Mouse (Mus musculus) heart, embryonic 12.5 days (tissue): ENCODE measurements around the gene Taf3. TPM values are rescaled to one million over a fixed set of nuclear protein-coding genes. Genes with fewer than 3 reads are reported as not detected.

Experiments used
- ATAC-seq: fragments of 200-750 bp; cut with Nextera tagmentation; 2 replicates; pipeline ENCODE4 v1.8.0; 2017; ENCODE audit warnings: moderate TSS enrichment, moderate library complexity; ENCODE audit not compliant: insufficient number of reproducible peaks, low FRiP score
- H3K27ac ChIP-seq: fragments of 300-500 bp; sonication (generic); 2 replicates; pipeline ENCODE4 v1.5.1; 2016; ENCODE audit warnings: mild to moderate bottlenecking, moderate library complexity; ENCODE audit not compliant: poor library complexity, severe bottlenecking
- H3K27me3 ChIP-seq: fragments of 300-500 bp; sonication (generic); replicated peaks from 2 replicates; pipeline ENCODE4 v1.6.1; 2016; ENCODE audit warnings: mild to moderate bottlenecking, moderate library complexity
- H3K36me3 ChIP-seq: fragments of 300-500 bp; sonication (generic); 2 replicates; pipeline ENCODE4 v1.6.1; 2016; ENCODE audit warnings: mild to moderate bottlenecking, moderate library complexity
- H3K4me1 ChIP-seq: fragments of 300-500 bp; sonication (generic); replicated peaks from 2 replicates; pipeline ENCODE4 v1.6.1; 2016; ENCODE audit warnings: mild to moderate bottlenecking
- H3K4me2 ChIP-seq: fragments of 300-500 bp; sonication (generic); 2 replicates; pipeline ENCODE4 v1.6.1; 2016; ENCODE audit warnings: mild to moderate bottlenecking, moderate library complexity
- H3K4me3 ChIP-seq: fragments of 300-500 bp; sonication (generic); 2 replicates; pipeline ENCODE4 v1.5.1; 2016; ENCODE audit warnings: mild to moderate bottlenecking
- H3K9ac ChIP-seq: fragments of 300-500 bp; sonication (generic); 2 replicates; pipeline ENCODE4 v1.6.1; 2016; ENCODE audit warnings: mild to moderate bottlenecking, moderate library complexity
- H3K9me3 ChIP-seq: fragments of 300-500 bp; sonication (generic); replicated peaks from 2 replicates; pipeline ENCODE4 v1.6.1; 2016; ENCODE audit warnings: mild to moderate bottlenecking, moderate library complexity
- WGBS: fragments of 180-500 bp; shearing (Covaris S2); methylation state at CpG from one replicate; pipeline ENCODE4 v1.1.7; 2016; 5-methylcytosine and 5-hydroxymethylcytosine counted together
- polyA plus RNA-seq: library from polyadenylated mRNA; unstranded; fragments of >200 nt; fragmentation: Nextera tagmentation; extraction: Ambion mirVana; gene quantifications from 2 replicates; pipeline ENCODE4 v1.2.1, GENCODE M21; 2016

Taf3 gene
- polyA plus RNA-seq, 1 experiment from 2014 or later, result 8.9 TPM

- H3K27ac ChIP-seq, result no peak overlapping the region
- no peak for ATAC-seq
- no peaks in the 10 kb centered on the region for H3K9me3 ChIP-seq
- H3K27me3 ChIP-seq, result no peaks in the 10 kb centered on the region
- no peaks in the 10 kb centered on the region for H3K36me3 ChIP-seq
- H3K4me1 ChIP-seq, result peaks cover 18% of the 10 kb centered on the region
- H3K4me2 ChIP-seq, result no peak overlapping the region
- WGBS, result 39% methylated on average over 7 of the region's 7 CpGs
- H3K9ac ChIP-seq, result no peak overlapping the region
- no peak overlapping the region for H3K4me3 ChIP-seq
These were observed 38.0 kb downstream of the Taf3 start for GRCm38 (mm10) chr2:10010263-10010909.

GRCm38 (mm10) chr2:10009671-10010254 is 38.6 kb downstream of the Taf3 start:
- H3K27me3 ChIP-seq, result no peaks in the 10 kb centered on the region
- peaks cover 22% of the 10 kb centered on the region for H3K4me1 ChIP-seq
- WGBS, result 80% methylated on average over 13 of the region's 13 CpGs
- no peak overlapping the region for H3K27ac ChIP-seq
- H3K4me2 ChIP-seq, result no peak overlapping the region
- no peaks in the 10 kb centered on the region for H3K9me3 ChIP-seq
- H3K36me3 ChIP-seq, result no peaks in the 10 kb centered on the region
- no peak for ATAC-seq
- no peak overlapping the region for H3K9ac ChIP-seq
- no peak overlapping the region for H3K4me3 ChIP-seq

GRCm38 (mm10) chr2:10008593-10008992 is 39.8 kb downstream of the Taf3 start:
- H3K4me3 ChIP-seq, result no peak overlapping the region
- no peaks in the 10 kb centered on the region for H3K27me3 ChIP-seq
- no peak overlapping the region for H3K9ac ChIP-seq
- H3K4me2 ChIP-seq, result no peak overlapping the region
- 38% methylated on average over 4 of the region's 4 CpGs for WGBS
- ATAC-seq, result no peak
- peaks cover 25% of the 10 kb centered on the region for H3K4me1 ChIP-seq
- no peak overlapping the region for H3K27ac ChIP-seq
- H3K9me3 ChIP-seq, result no peaks in the 10 kb centered on the region
- H3K36me3 ChIP-seq, result no peaks in the 10 kb centered on the region

GRCm38 (mm10) chr2:10004960-10005621 is 43.3 kb downstream of the Taf3 start:
- Histone ChIP-seq H3K9ac (no peak overlapping the region), H3K36me3 (no peaks in the 10 kb centered on the region), H3K27ac (no peak overlapping the region), H3K4me3 (no peak overlapping the region), H3K9me3 (no peaks in the 10 kb centered on the region), H3K4me2 (no peak overlapping the region), H3K4me1 (peaks cover 43% of the 10 kb centered on the region), H3K27me3 (no peaks in the 10 kb centered on the region)
- 71% methylated on average over 8 of the region's 8 CpGs for WGBS
- ATAC-seq, result no peak

GRCm38 (mm10) chr2:10003358-10003757 is 45.0 kb downstream of the Taf3 start:
- H3K27me3 ChIP-seq, result no peaks in the 10 kb centered on the region
- H3K4me3 ChIP-seq, result no peak overlapping the region
- WGBS, result 81% methylated on average over 5 of the region's 5 CpGs
- H3K36me3 ChIP-seq, result no peaks in the 10 kb centered on the region
- H3K27ac ChIP-seq, result no peak overlapping the region
- ATAC-seq, result no peak
- H3K9me3 ChIP-seq, result no peaks in the 10 kb centered on the region
- H3K4me2 ChIP-seq, result no peak overlapping the region
- H3K4me1 ChIP-seq, result peaks cover 38% of the 10 kb centered on the region
- no peak overlapping the region for H3K9ac ChIP-seq

GRCm38 (mm10) chr2:10001591-10001990 is 46.8 kb downstream of the Taf3 start:
- Histone ChIP-seq H3K9me3 (no peaks in the 10 kb centered on the region), H3K9ac (no peak overlapping the region), H3K36me3 (no peaks in the 10 kb centered on the region), H3K27me3 (no peaks in the 10 kb centered on the region), H3K4me3 (no peak overlapping the region), H3K4me2 (no peak overlapping the region), H3K4me1 (peaks cover 31% of the 10 kb centered on the region), H3K27ac (no peak overlapping the region)
- ATAC-seq, result no peak
- WGBS, result 75% methylated on average over 2 of the region's 2 CpGs

GRCm38 (mm10) chr2:9997535-9997934 is 50.9 kb downstream of the Taf3 start:
- no peak overlapping the region for H3K27ac ChIP-seq
- no peaks in the 10 kb centered on the region for H3K9me3 ChIP-seq
- no peaks in the 10 kb centered on the region for H3K27me3 ChIP-seq
- 63% methylated on average over 7 of the region's 7 CpGs for WGBS
- no peak overlapping the region for H3K4me3 ChIP-seq
- no peak overlapping the region for H3K4me2 ChIP-seq
- H3K9ac ChIP-seq, result no peak overlapping the region
- H3K36me3 ChIP-seq, result no peaks in the 10 kb centered on the region
- no peak for ATAC-seq
- H3K4me1 ChIP-seq, result peaks cover 13% of the 10 kb centered on the region

GRCm38 (mm10) chr2:9996111-9996510 is 52.3 kb downstream of the Taf3 start:
- Histone ChIP-seq H3K36me3 (no peaks in the 10 kb centered on the region), H3K4me1 (peaks cover 2% of the 10 kb centered on the region), H3K9ac (no peak overlapping the region), H3K9me3 (no peaks in the 10 kb centered on the region), H3K4me3 (no peak overlapping the region), H3K27ac (no peak overlapping the region), H3K4me2 (no peak overlapping the region), H3K27me3 (no peaks in the 10 kb centered on the region)
- ATAC-seq, result no peak
- WGBS, result 87% methylated on average over 5 of the region's 5 CpGs

GRCm38 (mm10) chr2:9990690-9991229 is 57.6 kb downstream of the Taf3 start:
- ATAC-seq, result no peak
- WGBS, result 71% methylated on average over 4 of the region's 4 CpGs

GRCm38 (mm10) chr2:9989649-9990547 is 58.5 kb downstream of the Taf3 start:
- no peak overlapping the region for H3K9ac ChIP-seq
- no peak overlapping the region for H3K4me3 ChIP-seq
- H3K36me3 ChIP-seq, result no peaks in the 10 kb centered on the region
- no peak overlapping the region for H3K27ac ChIP-seq
- H3K9me3 ChIP-seq, result no peaks in the 10 kb centered on the region
- H3K4me1 ChIP-seq, result peaks cover 9% of the 10 kb centered on the region
- H3K27me3 ChIP-seq, result no peaks in the 10 kb centered on the region
- ATAC-seq, result no peak
- 67% methylated on average over 17 of the region's 17 CpGs for WGBS
- no peak overlapping the region for H3K4me2 ChIP-seq

More at GRCm38 (mm10) chr2:9990690-9991229, 57.6 kb downstream of the Taf3 start:
- H3K9me3 ChIP-seq, result no peaks in the 10 kb centered on the region
- H3K36me3 ChIP-seq, result no peaks in the 10 kb centered on the region
- peaks cover 8% of the 10 kb centered on the region for H3K4me1 ChIP-seq
- no peak overlapping the region for H3K9ac ChIP-seq
- no peaks in the 10 kb centered on the region for H3K27me3 ChIP-seq
- H3K4me2 ChIP-seq, result no peak overlapping the region
- H3K27ac ChIP-seq, result no peak overlapping the region
- H3K4me3 ChIP-seq, result no peak overlapping the region

GRCm38 (mm10) chr2:9988290-9988689 is 60.1 kb downstream of the Taf3 start:
- Histone ChIP-seq H3K4me3 (no peak overlapping the region), H3K27me3 (no peaks in the 10 kb centered on the region), H3K4me2 (no peak overlapping the region), H3K36me3 (no peaks in the 10 kb centered on the region), H3K9ac (no peak overlapping the region), H3K9me3 (no peaks in the 10 kb centered on the region), H3K27ac (no peak overlapping the region), H3K4me1 (peaks cover 9% of the 10 kb centered on the region)
- WGBS, result 89% methylated on average over 4 of the region's 4 CpGs
- no peak for ATAC-seq
